Mouse (Mus musculus): Measurements from ENCODE around the gene Il19. TPM values are rescaled to one million over a fixed set of nuclear protein-coding genes. Genes with fewer than 3 reads are reported as not detected.

Gene Il19
- polyA plus RNA-seq, 1 experiment: not detected

- Histone ChIP-seq H3K4me3 (ENCODE audit: low read depth, low read length) (no peak overlapping the region), H3K36me3 (ENCODE audit: control insufficient read depth, insufficient read depth, low read length, poor library complexity, severe bottlenecking) (no peaks in the 10 kb centered on the region), H3K9ac (ENCODE audit: low read depth, poor library complexity, severe bottlenecking) (no peak overlapping the region), H3K4me1 (ENCODE audit: control insufficient read depth, insufficient read depth, low read length) (no peaks in the 10 kb centered on the region), H3K27me3 (ENCODE audit: control insufficient read depth, insufficient read depth, low read length, poor library complexity, severe bottlenecking) (no peaks in the 10 kb centered on the region), H3K9me3 (replicated peaks; ENCODE audit: control insufficient read depth, insufficient read depth, low read length, poor library complexity, severe bottlenecking) (no peaks in the 10 kb centered on the region), H3K27ac (ENCODE audit: insufficient read depth, low read length) (no peak overlapping the region)
- TF ChIP-seq CTCF (IDR thresholded peaks at IDR 0.05; ENCODE audit: low read depth, low read length) (no peak), EP300 (IDR thresholded peaks at IDR 0.05; ENCODE audit: insufficient read depth, low read depth, low read length) (no peak), POLR2A (IDR thresholded peaks at IDR 0.05; ENCODE audit: insufficient read depth, low read length) (no peak)
Observed at GRCm38 (mm10) chr1:130963891-130964290, 24.0 kb upstream of the Il19 start.

GRCm38 (mm10) chr1:130946920-130947319 lies 7.0 kb upstream of the Il19 start:
- no peaks in the 10 kb centered on the region for H3K4me1 ChIP-seq (ENCODE audit: control insufficient read depth, insufficient read depth, low read length)
- no peak for TF ChIP-seq POLR2A (IDR thresholded peaks at IDR 0.05; ENCODE audit: insufficient read depth, low read length)
- TF ChIP-seq EP300 (IDR thresholded peaks at IDR 0.05; ENCODE audit: insufficient read depth, low read depth, low read length): no peak
- no peak for TF ChIP-seq CTCF (IDR thresholded peaks at IDR 0.05; ENCODE audit: low read depth, low read length)
- H3K4me3 ChIP-seq (ENCODE audit: low read depth, low read length): no peak overlapping the region
- no peaks in the 10 kb centered on the region for H3K36me3 ChIP-seq (ENCODE audit: control insufficient read depth, insufficient read depth, low read length, poor library complexity, severe bottlenecking)
- H3K9ac ChIP-seq (ENCODE audit: low read depth, poor library complexity, severe bottlenecking): no peak overlapping the region
- H3K27ac ChIP-seq (ENCODE audit: insufficient read depth, low read length): no peak overlapping the region
- no peaks in the 10 kb centered on the region for H3K9me3 ChIP-seq (replicated peaks; ENCODE audit: control insufficient read depth, insufficient read depth, low read length, poor library complexity, severe bottlenecking)
- H3K27me3 ChIP-seq (ENCODE audit: control insufficient read depth, insufficient read depth, low read length, poor library complexity, severe bottlenecking): no peaks in the 10 kb centered on the region

- Histone ChIP-seq H3K36me3 (ENCODE audit: control insufficient read depth, insufficient read depth, low read length, poor library complexity, severe bottlenecking) (no peaks in the 10 kb centered on the region), H3K9ac (ENCODE audit: low read depth, poor library complexity, severe bottlenecking) (no peak overlapping the region), H3K4me1 (ENCODE audit: control insufficient read depth, insufficient read depth, low read length) (no peaks in the 10 kb centered on the region), H3K9me3 (replicated peaks; ENCODE audit: control insufficient read depth, insufficient read depth, low read length, poor library complexity, severe bottlenecking) (no peaks in the 10 kb centered on the region), H3K27ac (ENCODE audit: insufficient read depth, low read length) (no peak overlapping the region), H3K27me3 (ENCODE audit: control insufficient read depth, insufficient read depth, low read length, poor library complexity, severe bottlenecking) (no peaks in the 10 kb centered on the region), H3K4me3 (ENCODE audit: low read depth, low read length) (no peak overlapping the region)
- no peak for TF ChIP-seq CTCF (IDR thresholded peaks at IDR 0.05; ENCODE audit: low read depth, low read length)
- no peak for TF ChIP-seq POLR2A (IDR thresholded peaks at IDR 0.05; ENCODE audit: insufficient read depth, low read length)
- TF ChIP-seq EP300 (IDR thresholded peaks at IDR 0.05; ENCODE audit: insufficient read depth, low read depth, low read length): no peak
Observed at GRCm38 (mm10) chr1:130941801-130942200, 1.9 kb upstream of the Il19 start.

GRCm38 (mm10) chr1:130938192-130938591 lies 1.7 kb downstream of the Il19 start:
- H3K27me3 ChIP-seq (ENCODE audit: control insufficient read depth, insufficient read depth, low read length, poor library complexity, severe bottlenecking): no peaks in the 10 kb centered on the region
- no peaks in the 10 kb centered on the region for H3K36me3 ChIP-seq (ENCODE audit: control insufficient read depth, insufficient read depth, low read length, poor library complexity, severe bottlenecking)
- H3K9ac ChIP-seq (ENCODE audit: low read depth, poor library complexity, severe bottlenecking): no peak overlapping the region
- no peaks in the 10 kb centered on the region for H3K4me1 ChIP-seq (ENCODE audit: control insufficient read depth, insufficient read depth, low read length)
- H3K4me3 ChIP-seq (ENCODE audit: low read depth, low read length): no peak overlapping the region
- H3K9me3 ChIP-seq (replicated peaks; ENCODE audit: control insufficient read depth, insufficient read depth, low read length, poor library complexity, severe bottlenecking): no peaks in the 10 kb centered on the region
- no peak for TF ChIP-seq CTCF (IDR thresholded peaks at IDR 0.05; ENCODE audit: low read depth, low read length)
- no peak for TF ChIP-seq POLR2A (IDR thresholded peaks at IDR 0.05; ENCODE audit: insufficient read depth, low read length)
- TF ChIP-seq EP300 (IDR thresholded peaks at IDR 0.05; ENCODE audit: insufficient read depth, low read depth, low read length): no peak
- H3K27ac ChIP-seq (ENCODE audit: insufficient read depth, low read length): no peak overlapping the region

- Histone ChIP-seq H3K9ac (ENCODE audit: low read depth, poor library complexity, severe bottlenecking) (no peak overlapping the region), H3K9me3 (replicated peaks; ENCODE audit: control insufficient read depth, insufficient read depth, low read length, poor library complexity, severe bottlenecking) (no peaks in the 10 kb centered on the region), H3K36me3 (ENCODE audit: control insufficient read depth, insufficient read depth, low read length, poor library complexity, severe bottlenecking) (no peaks in the 10 kb centered on the region), H3K4me3 (ENCODE audit: low read depth, low read length) (no peak overlapping the region), H3K27ac (ENCODE audit: insufficient read depth, low read length) (no peak overlapping the region), H3K4me1 (ENCODE audit: control insufficient read depth, insufficient read depth, low read length) (no peaks in the 10 kb centered on the region), H3K27me3 (ENCODE audit: control insufficient read depth, insufficient read depth, low read length, poor library complexity, severe bottlenecking) (no peaks in the 10 kb centered on the region)
- TF ChIP-seq EP300 (IDR thresholded peaks at IDR 0.05; ENCODE audit: insufficient read depth, low read depth, low read length): no peak
- TF ChIP-seq CTCF (IDR thresholded peaks at IDR 0.05; ENCODE audit: low read depth, low read length): no peak
- no peak for TF ChIP-seq POLR2A (IDR thresholded peaks at IDR 0.05; ENCODE audit: insufficient read depth, low read length)
Observed at GRCm38 (mm10) chr1:130937170-130937569, 2.7 kb downstream of the Il19 start.

GRCm38 (mm10) chr1:130936351-130936750 lies 3.6 kb downstream of the Il19 start:
- no peak for TF ChIP-seq EP300 (IDR thresholded peaks at IDR 0.05; ENCODE audit: insufficient read depth, low read depth, low read length)
- no peak for TF ChIP-seq POLR2A (IDR thresholded peaks at IDR 0.05; ENCODE audit: insufficient read depth, low read length)
- no peak for TF ChIP-seq CTCF (IDR thresholded peaks at IDR 0.05; ENCODE audit: low read depth, low read length)
- no peaks in the 10 kb centered on the region for H3K4me1 ChIP-seq (ENCODE audit: control insufficient read depth, insufficient read depth, low read length)
- no peak overlapping the region for H3K9ac ChIP-seq (ENCODE audit: low read depth, poor library complexity, severe bottlenecking)
- no peaks in the 10 kb centered on the region for H3K9me3 ChIP-seq (replicated peaks; ENCODE audit: control insufficient read depth, insufficient read depth, low read length, poor library complexity, severe bottlenecking)
- H3K36me3 ChIP-seq (ENCODE audit: control insufficient read depth, insufficient read depth, low read length, poor library complexity, severe bottlenecking): no peaks in the 10 kb centered on the region
- H3K4me3 ChIP-seq (ENCODE audit: low read depth, low read length): no peak overlapping the region
- no peaks in the 10 kb centered on the region for H3K27me3 ChIP-seq (ENCODE audit: control insufficient read depth, insufficient read depth, low read length, poor library complexity, severe bottlenecking)
- no peak overlapping the region for H3K27ac ChIP-seq (ENCODE audit: insufficient read depth, low read length)
